Mouse (Mus musculus) heart, adult 2 months (tissue): Measurements from ENCODE around the gene Efl1. TPM values are rescaled to one million over a fixed set of nuclear protein-coding genes. Genes with fewer than 3 reads are reported as not detected.

Experiments
- DNase-seq, 2 experiments: peaks; one replicate each; pipeline ENCODE4 v3.0.0; 2021
- H3K27ac ChIP-seq: fragments of 200-600 bp; 2 replicates; pipeline ENCODE4 v1.8.1; 2022
- H3K27me3 ChIP-seq: fragments of 200-500 bp; 2 replicates; pipeline ENCODE4 v1.6.1; 2012; ENCODE audit warnings: mild to moderate bottlenecking, low read length, inconsistent platforms, mixed read lengths; ENCODE audit not compliant: control insufficient read depth, insufficient read depth
- H3K36me3 ChIP-seq: fragments of 200-500 bp; 2 replicates; pipeline ENCODE4 v1.6.1; 2012; ENCODE audit warnings: low read length, inconsistent platforms; ENCODE audit not compliant: control insufficient read depth, insufficient read depth
- H3K4me1 ChIP-seq: fragments of 200-500 bp; 2 replicates; pipeline ENCODE4 v1.6.1; 2011; ENCODE audit warnings: low read length; ENCODE audit not compliant: control insufficient read depth, insufficient read depth
- H3K4me3 ChIP-seq: fragments of 200-600 bp; 2 replicates; pipeline ENCODE4 v1.8.1; 2022
- H3K79me2 ChIP-seq: fragments of 200-500 bp; replicated peaks from 2 replicates; pipeline ENCODE4 v1.6.1; 2012; ENCODE audit warnings: mild to moderate bottlenecking, inconsistent platforms, low read length, moderate library complexity, mixed read lengths; ENCODE audit not compliant: control insufficient read depth, insufficient read depth
- H3K9ac ChIP-seq: fragments of 200-500 bp; 2 replicates; pipeline ENCODE4 v1.6.1; 2012; ENCODE audit warnings: low read depth, mild to moderate bottlenecking, control low read depth, inconsistent platforms, low read length, mixed read lengths
- CTCF ChIP-seq: fragments of 200-600 bp; IDR thresholded peaks from 2 replicates; pipeline ENCODE4 v1.8.1; 2022; ENCODE audit warnings: antibody characterized with exemption, mild to moderate bottlenecking, moderate library complexity
- EP300 ChIP-seq: fragments of 200-500 bp; IDR thresholded peaks from 2 replicates; pipeline ENCODE4 v1.6.1; 2011; ENCODE audit warnings: low read depth, low read length, control low read depth; ENCODE audit not compliant: insufficient read depth
- POLR2A ChIP-seq: fragments of 200-500 bp; IDR thresholded peaks from 2 replicates; pipeline ENCODE4 v1.6.1; 2011; ENCODE audit warnings: mild to moderate bottlenecking, low read depth, low read length, control low read depth; ENCODE audit not compliant: insufficient read depth
- WGBS: fragments of 180-500 bp; shearing (Covaris S2); methylation state at CpG from one replicate; pipeline ENCODE4 v1.1.7; 2018; 5-methylcytosine and 5-hydroxymethylcytosine counted together
- intact Hi-C: fragments of 180-260 bp; cut with DNase I; formaldehyde crosslinking; loops from one replicate; pipeline ENCODE4 v1.15.1; 2025
- polyA plus RNA-seq: library from polyadenylated mRNA; depleted of rRNA; stranded (reverse); fragments of >200 nt; gene quantifications from 2 replicates; pipeline ENCODE4 v1.2.3, GENCODE M21; 2012
- total RNA-seq, 2 experiments: library from RNA; stranded (reverse); gene quantifications; 2 replicates each; pipeline ENCODE4 v1.2.3; 2021

Gene Efl1
- total and polyA plus RNA-seq, 3 experiments, result 2.8 to 9.3 (median 8.7) TPM

DNA sequence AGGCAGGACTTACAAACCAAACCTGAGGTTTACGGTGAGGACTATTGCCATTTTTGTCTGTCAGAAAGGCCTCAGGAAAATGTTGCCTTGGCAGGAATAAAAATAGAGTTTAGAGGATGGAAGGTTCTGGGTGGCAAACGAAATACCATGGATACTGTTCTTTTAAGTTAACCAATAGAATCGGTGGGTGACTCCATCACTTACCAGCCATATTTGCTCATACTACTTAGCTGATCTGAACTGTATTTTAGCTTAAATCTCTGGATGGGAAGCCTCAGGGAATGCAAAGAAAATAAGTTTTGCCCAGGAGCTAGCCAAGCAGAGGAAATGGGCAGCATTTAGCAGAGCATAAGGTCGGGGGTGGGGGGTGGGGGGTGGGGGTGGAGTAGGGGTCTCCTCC is 505 bp upstream of the Efl1 start:
- no peaks in the 10 kb centered on the region for H3K79me2 ChIP-seq
- peak overlapping the region; percentile 69 for H3K4me3 ChIP-seq
- H3K27ac ChIP-seq, result no peak overlapping the region
- DNase-seq, result no peak
- peaks cover 3% of the 10 kb centered on the region for H3K4me1 ChIP-seq
- H3K36me3 ChIP-seq, result no peaks in the 10 kb centered on the region
- H3K9ac ChIP-seq, result no peak overlapping the region; the same call in 1 of the 2 replicates
- intact Hi-C loops, result no loop called here
- no peak for TF ChIP-seq CTCF
- no peak for TF ChIP-seq EP300
- TF ChIP-seq POLR2A, result no peak
- no peaks in the 10 kb centered on the region for H3K27me3 ChIP-seq
- 32% methylated on average over 4 of the region's 4 CpGs for WGBS

DNA sequence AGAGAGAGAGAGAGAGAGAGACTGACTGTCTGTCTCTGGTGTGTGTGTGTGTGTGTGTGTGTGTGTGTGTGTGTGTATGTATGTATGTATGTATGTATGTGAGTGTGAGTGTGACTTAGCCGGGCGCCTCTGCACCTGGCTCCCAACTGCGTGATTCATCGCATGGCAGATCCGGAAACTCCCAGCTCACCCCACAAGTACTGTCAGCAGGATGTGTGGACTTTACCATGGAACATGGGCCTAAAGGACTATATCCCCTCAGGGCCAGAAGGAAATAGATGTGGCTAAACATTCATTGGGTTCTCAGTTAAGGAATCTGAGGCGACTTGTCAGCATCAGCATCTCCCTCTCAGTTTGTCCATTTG is 649 bp downstream of the Efl1 start:
- H3K79me2 ChIP-seq, result no peaks in the 10 kb centered on the region
- H3K9ac ChIP-seq, result peak overlapping the region; percentile 81
- H3K4me3 ChIP-seq, result peak overlapping the region; percentile 39
- 5% methylated on average over 6 of the region's 6 CpGs for WGBS
- peaks cover 3% of the 10 kb centered on the region for H3K4me1 ChIP-seq
- no peaks in the 10 kb centered on the region for H3K36me3 ChIP-seq
- no peak for DNase-seq
- H3K27ac ChIP-seq, result no peak overlapping the region
- intact Hi-C loops, result no loop called here
- no peaks in the 10 kb centered on the region for H3K27me3 ChIP-seq
- no peak for TF ChIP-seq CTCF

DNA sequence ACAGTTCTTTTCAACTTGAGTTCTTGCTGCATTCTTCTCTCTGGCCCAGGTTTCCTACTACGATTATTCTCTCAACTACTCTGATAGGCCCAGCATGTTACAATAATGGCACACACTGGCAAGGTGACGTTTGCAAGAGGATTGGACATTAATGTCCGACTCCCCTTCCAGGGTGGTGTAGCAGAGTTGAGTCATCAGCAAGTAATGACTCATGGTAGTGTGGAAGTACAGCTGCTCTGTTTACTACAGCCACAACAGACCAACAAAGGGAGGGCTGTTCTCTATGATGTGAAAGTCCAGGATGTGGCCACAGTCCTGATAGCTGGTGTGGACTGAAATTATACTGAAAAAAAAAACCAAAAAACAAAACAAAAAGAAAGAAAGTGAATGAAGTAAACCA is 16.2 kb downstream of the Efl1 start:
- no peak for TF ChIP-seq EP300
- TF ChIP-seq POLR2A, result no peak
- no peak for TF ChIP-seq CTCF
- peaks cover 4% of the 10 kb centered on the region for H3K36me3 ChIP-seq

DNA sequence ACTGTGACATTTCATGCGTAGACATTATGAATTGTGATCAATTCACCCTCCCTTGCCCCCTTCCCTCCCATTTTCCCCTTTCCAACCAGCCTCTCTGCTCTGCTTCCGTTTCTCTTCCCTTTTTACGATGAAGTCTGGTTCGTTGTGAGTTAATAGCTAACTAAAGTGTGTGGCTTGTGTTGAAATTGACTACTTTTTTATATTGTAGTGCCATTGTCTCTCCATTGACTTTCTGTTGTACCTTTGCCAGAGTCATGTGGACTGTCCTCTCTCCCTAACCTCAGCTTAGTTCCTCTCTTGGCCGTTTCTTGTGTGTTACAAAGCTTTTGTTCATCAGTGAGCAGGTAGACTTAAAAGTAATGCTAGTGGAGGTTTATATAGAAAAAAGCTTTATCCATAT is 27.6 kb downstream of the Efl1 start:
- no peak for TF ChIP-seq CTCF
- no peak for TF ChIP-seq EP300
- no peak for TF ChIP-seq POLR2A
- DNase-seq, result no peak
- WGBS, result 89% methylated on average over 5 of the region's 5 CpGs
- Histone ChIP-seq H3K9ac (no peak overlapping the region), H3K4me1 (no peaks in the 10 kb centered on the region), H3K27ac (no peak overlapping the region), H3K79me2 (no peaks in the 10 kb centered on the region), H3K27me3 (no peaks in the 10 kb centered on the region), H3K36me3 (no peaks in the 10 kb centered on the region), H3K4me3 (no peak overlapping the region)
- intact Hi-C loops, result no loop called here

More for the DNA sequence above, 16.2 kb downstream of the Efl1 start:
- Histone ChIP-seq H3K27me3 (no peaks in the 10 kb centered on the region), H3K27ac (no peak overlapping the region), H3K4me1 (no peaks in the 10 kb centered on the region), H3K4me3 (no peak overlapping the region), H3K9ac (no peak overlapping the region), H3K79me2 (no peaks in the 10 kb centered on the region)
- 43% methylated on average over 3 of the region's 3 CpGs for WGBS
- no peak for DNase-seq
- intact Hi-C loops, result no loop called here

DNA sequence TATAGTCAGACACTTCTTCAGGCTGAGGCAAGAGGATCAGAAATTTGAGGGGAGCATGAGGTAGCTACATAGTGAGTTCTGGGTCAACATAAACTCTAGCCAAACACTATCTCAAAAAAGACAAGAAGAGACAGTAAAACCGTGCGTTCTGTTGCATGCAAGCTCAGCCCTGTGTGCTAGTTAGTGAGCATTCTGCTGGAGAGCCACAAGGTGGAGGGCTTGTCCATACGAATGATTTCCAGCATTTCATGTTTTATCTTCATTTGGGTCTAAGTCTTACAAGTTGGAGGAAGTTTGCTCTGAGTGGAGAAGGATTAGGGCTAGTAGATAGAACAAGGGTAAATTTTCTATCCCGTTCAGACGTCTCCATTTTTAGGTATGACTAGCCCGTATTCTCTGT is 28.4 kb downstream of the Efl1 start:
- WGBS, result 77% methylated on average over 6 of the region's 6 CpGs
- H3K4me3 ChIP-seq, result no peak overlapping the region
- H3K36me3 ChIP-seq, result no peaks in the 10 kb centered on the region
- intact Hi-C loops, result no loop called here
- no peaks in the 10 kb centered on the region for H3K79me2 ChIP-seq
- no peaks in the 10 kb centered on the region for H3K27me3 ChIP-seq
- TF ChIP-seq POLR2A (no peak), CTCF (peak; percentile 38)
- H3K4me1 ChIP-seq, result no peaks in the 10 kb centered on the region
- H3K27ac ChIP-seq, result no peak overlapping the region
- no peak for DNase-seq
- no peak overlapping the region for H3K9ac ChIP-seq

DNA sequence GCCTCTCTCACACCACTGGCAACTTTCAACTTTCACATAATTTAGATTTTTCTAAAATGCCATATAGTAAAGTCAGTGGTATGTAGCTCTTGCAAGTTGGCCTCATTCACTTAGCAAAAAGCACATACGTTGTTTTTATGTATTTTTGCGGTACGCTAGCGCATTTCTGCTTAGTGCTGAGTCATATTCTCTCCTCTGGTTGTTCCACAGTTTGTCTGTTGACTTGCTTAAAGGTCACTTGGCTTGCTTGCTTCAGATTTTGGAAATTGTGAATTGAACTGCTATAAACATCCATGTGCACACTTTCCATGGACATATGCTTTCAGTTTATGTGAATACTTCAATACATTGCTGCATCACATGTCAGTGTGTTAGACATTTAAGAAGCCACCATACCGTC is 31.5 kb downstream of the Efl1 start:
- Histone ChIP-seq H3K4me1 (no peaks in the 10 kb centered on the region), H3K27ac (no peak overlapping the region), H3K27me3 (no peaks in the 10 kb centered on the region), H3K9ac (no peak overlapping the region), H3K4me3 (no peak overlapping the region), H3K79me2 (no peaks in the 10 kb centered on the region), H3K36me3 (no peaks in the 10 kb centered on the region)
- intact Hi-C loops, result no loop called here
- TF ChIP-seq EP300, result no peak
- TF ChIP-seq POLR2A, result no peak
- TF ChIP-seq CTCF, result no peak
- no peak for DNase-seq
- 95% methylated on average over 5 of the region's 5 CpGs for WGBS

DNA sequence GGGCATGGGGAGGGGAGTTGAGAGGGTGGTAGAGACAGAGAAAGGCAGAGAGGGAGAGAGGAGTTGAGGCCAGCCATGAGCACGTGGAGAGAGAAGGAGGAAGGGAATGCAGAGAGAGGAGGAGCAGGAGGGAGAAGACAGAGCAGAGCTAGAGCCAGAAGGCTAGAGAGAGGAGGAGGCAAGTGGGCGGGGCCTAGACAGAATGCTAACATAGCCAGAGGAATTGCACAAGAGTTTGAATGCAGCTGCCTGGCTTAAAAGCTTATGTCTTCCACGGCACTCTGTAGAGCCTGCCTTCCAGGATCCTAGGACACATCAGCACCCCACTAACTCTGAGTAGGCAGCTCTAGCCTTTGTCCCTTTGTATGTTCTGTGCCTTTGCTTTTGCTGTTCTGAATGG is 40.3 kb downstream of the Efl1 start:
- intact Hi-C loops, result no loop called here
- WGBS, result 59% methylated on average over 3 of the region's 3 CpGs

More for the DNA sequence above, 40.3 kb downstream of the Efl1 start:
- no peak overlapping the region for H3K27ac ChIP-seq
- H3K27me3 ChIP-seq, result no peaks in the 10 kb centered on the region
- H3K79me2 ChIP-seq, result no peaks in the 10 kb centered on the region
- DNase-seq, result peak; percentile 46 to 56
- no peaks in the 10 kb centered on the region; the same call in 1 of the 2 replicates for H3K4me1 ChIP-seq
- TF ChIP-seq POLR2A, result no peak
- no peak for TF ChIP-seq EP300
- TF ChIP-seq CTCF, result no peak
- H3K4me3 ChIP-seq, result no peak overlapping the region
- H3K9ac ChIP-seq, result no peak overlapping the region
- H3K36me3 ChIP-seq, result no peaks in the 10 kb centered on the region
